Mouse (Mus musculus): ENCODE measurements at regions not wholly inside any gene's neighbourhood (a gene's known extent, or its start where the extent isn't known, plus 50 kb on each side); places are given as distances from the start of the nearest gene placed in this dataset.

DNA sequence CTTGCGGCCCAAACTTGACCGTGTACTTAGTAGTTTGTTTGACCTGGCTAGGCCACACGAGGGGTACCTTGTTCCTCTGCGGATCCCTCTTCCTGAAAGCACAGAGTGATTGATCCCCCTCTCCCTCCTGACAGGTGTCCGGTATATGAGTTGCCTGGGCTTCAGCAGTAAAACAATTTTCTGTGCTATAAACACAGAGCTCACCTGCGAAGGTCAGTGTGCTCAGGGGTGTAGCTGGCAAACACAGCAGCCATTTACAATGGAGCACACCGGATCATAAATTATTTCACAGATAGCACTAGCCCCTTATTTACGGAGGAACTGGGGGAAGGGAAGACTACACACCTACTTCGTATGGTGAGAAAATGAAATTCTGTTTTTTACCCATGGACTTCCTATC lies 92.5 kb upstream of the Klf4 start:
- H3K36me3 ChIP-seq, result no peaks in the 10 kb centered on the region
- no peak for ATAC-seq (ENCODE audit: low FRiP score)
- no peak overlapping the region for H3K4me2 ChIP-seq
- H3K9ac ChIP-seq, result no peak overlapping the region
- H3K27me3 ChIP-seq, result no peaks in the 10 kb centered on the region
- no peak overlapping the region for H3K4me3 ChIP-seq
- H3K9me3 ChIP-seq, result no peaks in the 10 kb centered on the region
- H3K4me1 ChIP-seq (replicated peaks), result no peaks in the 10 kb centered on the region
- H3K27ac ChIP-seq, result no peak overlapping the region
- WGBS, result 93% methylated on average over 9 of the region's 9 CpGs

DNA sequence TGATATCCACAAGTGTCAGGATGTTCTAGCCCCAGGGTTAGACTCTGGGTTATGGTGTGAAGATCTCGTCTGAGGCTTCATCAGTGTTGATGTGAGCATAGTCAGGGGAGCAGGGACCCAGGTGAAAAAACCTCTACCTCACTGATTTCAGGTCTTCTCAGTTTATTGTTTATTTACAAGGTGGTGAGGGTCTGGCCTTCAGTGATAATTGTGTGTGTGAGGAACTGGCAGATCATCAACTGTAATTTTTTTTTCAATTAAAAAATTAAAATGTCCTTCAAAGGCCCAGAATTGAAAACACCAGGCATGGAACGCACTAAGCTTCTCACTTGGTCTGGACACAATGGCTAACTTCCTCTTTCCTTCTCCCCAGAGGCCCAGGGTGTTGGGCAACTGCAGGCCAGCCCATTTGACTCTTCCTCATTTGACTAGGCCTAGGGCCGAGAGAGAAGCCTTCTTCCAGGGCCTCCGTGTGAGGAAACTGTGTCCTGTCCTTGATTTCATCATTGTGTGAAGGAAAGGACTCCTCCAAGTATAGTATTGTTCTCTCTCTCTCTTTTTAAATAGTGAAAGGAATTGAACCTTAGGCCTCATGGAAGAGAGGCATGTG lies 91.0 kb upstream of the Klf4 start:
- no peak overlapping the region for H3K9ac ChIP-seq
- H3K4me3 ChIP-seq, result no peak overlapping the region
- H3K4me2 ChIP-seq, result no peak overlapping the region
- H3K4me1 ChIP-seq (replicated peaks), result no peaks in the 10 kb centered on the region
- H3K27me3 ChIP-seq, result no peaks in the 10 kb centered on the region
- H3K9me3 ChIP-seq, result no peaks in the 10 kb centered on the region
- H3K27ac ChIP-seq, result no peak overlapping the region
- 88% methylated on average over 4 of the region's 4 CpGs for WGBS
- ATAC-seq (ENCODE audit: low FRiP score), result no peak
- no peaks in the 10 kb centered on the region for H3K36me3 ChIP-seq

DNA sequence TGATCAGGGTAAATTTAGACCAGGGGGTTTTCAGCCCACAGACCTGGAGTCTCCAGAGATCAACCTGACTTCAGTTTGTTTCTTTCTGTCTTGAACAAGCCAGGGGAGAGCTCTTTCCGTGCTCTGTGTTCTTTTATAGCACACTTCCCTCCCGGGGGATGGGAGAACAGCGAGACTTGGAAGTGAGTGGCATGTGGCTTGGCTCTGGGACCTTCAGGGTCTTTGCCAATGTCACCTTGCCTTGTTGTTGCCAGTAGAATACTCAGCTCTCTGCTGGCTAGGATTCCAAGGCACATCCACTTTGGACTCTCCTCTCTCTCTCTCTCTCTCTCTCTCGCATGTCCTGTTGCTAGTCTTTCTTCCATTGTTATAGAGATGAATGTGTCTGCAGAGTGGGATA lies 90.4 kb upstream of the Klf4 start:
- no peak for ATAC-seq (ENCODE audit: low FRiP score)
- no peaks in the 10 kb centered on the region for H3K4me1 ChIP-seq (replicated peaks)
- no peaks in the 10 kb centered on the region for H3K27me3 ChIP-seq
- no peaks in the 10 kb centered on the region for H3K9me3 ChIP-seq
- H3K4me2 ChIP-seq, result no peak overlapping the region
- H3K36me3 ChIP-seq, result no peaks in the 10 kb centered on the region
- WGBS, result 77% methylated on average over 4 of the region's 4 CpGs
- no peak overlapping the region for H3K27ac ChIP-seq
- H3K4me3 ChIP-seq, result no peak overlapping the region
- no peak overlapping the region for H3K9ac ChIP-seq

DNA sequence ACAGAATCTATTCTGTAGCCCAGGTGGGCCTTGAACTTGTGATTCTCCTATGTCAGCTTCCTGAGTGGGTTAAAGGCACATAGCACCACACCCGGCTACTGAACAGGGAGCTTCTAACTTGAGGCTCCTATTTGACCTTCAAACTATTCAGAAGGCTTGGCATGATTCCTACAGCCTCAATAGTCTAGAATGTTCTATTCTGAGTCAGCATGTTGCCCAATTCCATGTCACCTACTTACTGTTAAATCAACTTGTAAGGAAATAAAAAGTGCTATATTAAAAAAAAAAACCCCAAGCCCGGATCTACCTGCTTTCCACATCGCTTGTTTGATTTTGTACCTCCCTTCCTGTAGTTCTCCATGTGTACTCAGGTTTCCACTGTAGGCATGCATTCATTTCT lies 87.6 kb upstream of the Klf4 start:
- Histone ChIP-seq H3K9me3 (no peaks in the 10 kb centered on the region), H3K4me3 (no peak overlapping the region), H3K4me1 (replicated peaks) (no peaks in the 10 kb centered on the region), H3K9ac (no peak overlapping the region), H3K4me2 (no peak overlapping the region), H3K27me3 (no peaks in the 10 kb centered on the region), H3K27ac (no peak overlapping the region), H3K36me3 (no peaks in the 10 kb centered on the region)
- WGBS, result 91% methylated on average over 3 of the region's 3 CpGs
- no peak for ATAC-seq (ENCODE audit: low FRiP score)

DNA sequence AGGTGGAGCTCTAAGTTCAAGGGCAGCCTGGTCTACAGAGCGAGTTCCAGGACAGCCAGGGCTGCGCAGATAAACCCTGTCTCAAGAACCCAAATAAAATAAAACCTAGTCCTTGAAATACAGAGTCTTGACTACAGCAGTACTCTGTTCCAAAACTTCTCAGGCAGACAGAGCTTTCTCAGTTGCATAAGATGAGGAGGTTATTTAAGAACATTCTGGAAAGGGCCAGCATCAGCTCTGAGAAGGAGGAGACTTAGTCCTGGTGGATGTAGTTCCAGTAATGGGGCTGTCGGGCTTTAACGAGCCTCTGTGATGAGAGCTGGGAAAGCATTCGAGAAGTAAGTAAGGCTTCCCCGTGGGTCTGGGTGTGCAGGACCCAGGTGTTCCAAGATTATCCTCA lies 83.5 kb upstream of the Klf4 start:
- no peak overlapping the region for H3K4me2 ChIP-seq
- no peak overlapping the region for H3K4me3 ChIP-seq
- H3K36me3 ChIP-seq, result no peaks in the 10 kb centered on the region
- no peak overlapping the region for H3K27ac ChIP-seq
- H3K27me3 ChIP-seq, result no peaks in the 10 kb centered on the region
- ATAC-seq (ENCODE audit: low FRiP score), result no peak
- H3K4me1 ChIP-seq (replicated peaks), result no peaks in the 10 kb centered on the region
- 84% methylated on average over 6 of the region's 6 CpGs for WGBS
- no peak overlapping the region for H3K9ac ChIP-seq
- no peaks in the 10 kb centered on the region for H3K9me3 ChIP-seq

DNA sequence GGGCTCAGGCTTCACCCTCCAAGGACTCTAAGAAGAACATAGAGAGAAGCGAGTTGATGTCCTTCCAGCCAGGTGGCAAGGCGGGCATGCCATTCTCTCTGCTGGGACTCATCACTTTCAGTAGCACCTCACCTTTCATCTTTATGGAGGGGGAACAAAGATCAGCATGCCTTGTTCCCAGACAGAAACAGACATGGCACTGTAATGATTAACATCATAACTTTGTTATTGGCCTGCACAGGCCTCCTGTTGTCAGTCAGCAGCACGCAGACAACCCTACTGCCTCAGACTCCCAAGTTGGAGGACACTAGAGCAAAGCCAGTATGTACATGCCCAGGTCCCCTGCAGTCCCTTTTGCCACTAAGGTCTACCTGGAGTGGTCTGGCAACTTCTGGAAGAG lies 81.3 kb upstream of the Klf4 start:
- 93% methylated on average over 3 of the region's 3 CpGs for WGBS
- Histone ChIP-seq H3K9ac (no peak overlapping the region), H3K4me1 (replicated peaks) (no peaks in the 10 kb centered on the region), H3K36me3 (no peaks in the 10 kb centered on the region), H3K27ac (no peak overlapping the region), H3K27me3 (no peaks in the 10 kb centered on the region), H3K4me2 (no peak overlapping the region), H3K9me3 (no peaks in the 10 kb centered on the region), H3K4me3 (no peak overlapping the region)
- no peak for ATAC-seq (ENCODE audit: low FRiP score)

DNA sequence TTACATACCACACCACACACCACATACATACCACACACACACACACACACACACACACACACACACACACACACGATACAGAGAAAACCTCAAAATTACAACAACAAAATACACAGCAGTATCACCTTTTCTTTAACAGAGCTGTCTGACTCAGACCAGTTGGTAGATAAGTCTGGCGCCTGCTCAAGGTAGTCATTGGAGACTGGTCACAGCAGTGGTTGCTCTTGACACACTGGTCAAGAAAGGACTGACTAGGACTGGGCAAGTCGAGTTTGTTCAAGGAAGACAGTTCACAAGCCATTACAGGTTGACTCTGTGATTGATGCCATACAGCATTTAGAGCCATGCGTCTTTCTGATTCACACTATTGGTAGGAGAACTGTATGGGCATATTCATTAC lies 78.7 kb upstream of the Klf4 start:
- Histone ChIP-seq H3K9me3 (no peaks in the 10 kb centered on the region), H3K36me3 (no peaks in the 10 kb centered on the region), H3K4me1 (replicated peaks) (no peaks in the 10 kb centered on the region), H3K27me3 (no peaks in the 10 kb centered on the region), H3K4me2 (no peak overlapping the region), H3K4me3 (no peak overlapping the region), H3K27ac (no peak overlapping the region), H3K9ac (no peak overlapping the region)
- 89% methylated on average over 4 of the region's 4 CpGs for WGBS
- no peak for ATAC-seq (ENCODE audit: low FRiP score)

DNA sequence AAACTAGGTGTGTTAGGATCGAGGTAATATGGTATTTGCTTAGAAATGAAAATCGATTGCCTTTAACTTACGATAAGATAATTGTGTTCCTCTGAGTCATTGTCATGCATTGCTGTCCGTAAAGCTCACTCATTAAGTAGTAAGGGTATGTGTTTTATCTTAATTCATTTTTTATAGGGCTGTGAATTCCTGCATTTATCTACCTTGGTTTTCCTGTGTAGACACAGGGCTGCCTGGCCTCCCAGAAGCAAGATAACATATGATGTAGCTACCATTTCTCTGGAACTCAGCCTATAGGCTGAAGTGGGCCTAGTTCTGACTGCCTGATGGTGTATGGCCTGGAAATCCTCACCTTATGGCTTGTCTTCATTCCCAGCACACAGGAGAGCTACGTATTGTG lies 76.9 kb upstream of the Klf4 start:
- Histone ChIP-seq H3K4me2 (no peak overlapping the region), H3K9me3 (no peaks in the 10 kb centered on the region), H3K27me3 (no peaks in the 10 kb centered on the region), H3K4me3 (no peak overlapping the region), H3K27ac (no peak overlapping the region), H3K36me3 (no peaks in the 10 kb centered on the region), H3K4me1 (replicated peaks) (no peaks in the 10 kb centered on the region), H3K9ac (no peak overlapping the region)
- WGBS, result 93% methylated on average over 5 of the region's 5 CpGs
- no peak for ATAC-seq (ENCODE audit: low FRiP score)

DNA sequence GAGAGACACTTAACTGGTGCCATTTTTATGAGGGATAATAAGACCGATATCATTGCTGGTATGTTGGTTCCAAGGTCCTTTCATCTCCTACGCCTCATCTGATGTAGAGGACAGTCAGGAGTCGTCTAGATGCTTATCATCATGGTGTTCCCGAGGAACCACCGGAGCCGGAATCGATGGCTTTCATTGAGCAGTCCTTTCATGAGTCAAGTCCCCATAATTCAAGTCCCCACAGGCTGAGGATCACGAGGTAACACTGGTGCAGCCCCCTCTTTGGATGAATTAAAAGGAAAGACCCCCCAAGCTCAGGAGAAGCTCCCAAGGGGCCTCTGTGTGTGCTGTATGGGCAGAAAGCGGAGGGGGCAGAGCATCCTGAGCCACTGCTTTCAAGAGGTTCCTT lies 73.3 kb upstream of the Klf4 start:
- H3K27me3 ChIP-seq, result no peaks in the 10 kb centered on the region
- H3K36me3 ChIP-seq, result no peaks in the 10 kb centered on the region
- 91% methylated on average over 9 of the region's 9 CpGs for WGBS
- H3K9ac ChIP-seq, result no peak overlapping the region
- H3K4me3 ChIP-seq, result no peak overlapping the region
- no peak overlapping the region for H3K4me2 ChIP-seq
- no peaks in the 10 kb centered on the region for H3K9me3 ChIP-seq
- no peak overlapping the region for H3K27ac ChIP-seq
- 0 out of 2 replicates have a peak, but pooled peaks cover 3% of the 10 kb centered on the region for H3K4me1 ChIP-seq (replicated peaks)
- ATAC-seq (ENCODE audit: low FRiP score), result no peak

DNA sequence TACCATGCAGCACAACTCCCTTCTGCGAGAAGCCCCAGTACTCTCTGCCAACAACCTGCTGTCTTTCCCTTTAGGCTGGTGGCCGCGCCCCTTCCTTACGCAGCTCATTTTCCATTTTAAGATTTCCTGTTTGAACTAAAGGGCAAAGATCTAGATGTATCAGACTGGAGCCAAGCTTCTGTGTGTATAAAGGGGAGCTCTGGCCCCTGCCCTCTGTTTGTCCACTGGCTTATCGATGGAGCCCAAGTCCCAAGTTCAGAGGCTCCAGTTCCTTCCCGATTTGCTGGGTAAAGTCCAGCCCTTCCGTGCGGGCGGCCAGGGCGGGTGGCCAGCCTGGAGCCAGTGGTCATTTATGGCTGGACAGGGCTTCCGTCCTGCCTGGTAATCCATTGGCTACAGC lies 72.6 kb upstream of the Klf4 start:
- WGBS, result 91% methylated on average over 11 of the region's 11 CpGs
- H3K4me1 ChIP-seq (replicated peaks), result 0 out of 2 replicates have a peak, but pooled peaks cover 3% of the 10 kb centered on the region
- no peak overlapping the region for H3K4me2 ChIP-seq
- no peaks in the 10 kb centered on the region for H3K27me3 ChIP-seq
- no peaks in the 10 kb centered on the region for H3K9me3 ChIP-seq
- no peak for ATAC-seq (ENCODE audit: low FRiP score)
- H3K36me3 ChIP-seq, result no peaks in the 10 kb centered on the region
- no peak overlapping the region for H3K9ac ChIP-seq
- no peak overlapping the region for H3K27ac ChIP-seq
- no peak overlapping the region for H3K4me3 ChIP-seq

DNA sequence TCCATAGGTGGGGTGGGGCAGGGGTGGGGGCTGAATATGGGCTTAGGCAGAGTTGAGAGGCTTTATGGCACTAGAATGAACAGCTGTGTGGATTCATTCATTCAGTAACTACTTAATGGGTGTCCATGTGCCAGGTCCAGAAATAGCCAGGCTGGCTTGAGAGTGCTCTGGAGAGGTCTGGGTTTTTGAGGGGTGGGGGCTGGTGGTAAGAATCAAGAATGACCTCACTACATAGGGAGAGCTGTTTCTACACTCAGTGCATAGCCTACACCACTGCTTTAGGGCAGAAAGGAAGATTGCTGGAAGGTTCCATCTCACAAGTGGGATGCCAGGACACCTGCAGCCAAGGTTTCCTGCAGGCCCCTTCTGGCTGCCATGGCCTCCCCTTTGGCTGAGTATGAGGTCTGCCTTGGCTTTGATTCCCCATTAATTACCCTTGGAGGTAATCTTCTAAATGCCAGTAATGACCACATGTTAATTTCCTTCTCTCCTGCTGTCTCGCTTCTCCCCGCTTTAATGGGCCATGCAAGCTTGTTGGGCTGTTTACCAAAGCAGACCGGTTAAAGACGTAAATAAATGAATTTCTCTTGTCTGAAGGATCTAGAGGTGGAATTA lies 71.7 kb upstream of the Klf4 start:
- ATAC-seq (ENCODE audit: low FRiP score), result peak; percentile 54; the same call in 1 of the 2 replicates
- Histone ChIP-seq H3K27ac (no peak overlapping the region), H3K9me3 (no peaks in the 10 kb centered on the region), H3K27me3 (no peaks in the 10 kb centered on the region), H3K36me3 (no peaks in the 10 kb centered on the region), H3K4me2 (no peak overlapping the region), H3K9ac (no peak overlapping the region), H3K4me1 (replicated peaks) (0 out of 2 replicates have a peak, but pooled peaks cover 3% of the 10 kb centered on the region), H3K4me3 (no peak overlapping the region)
- WGBS, result 80% methylated on average over 4 of the region's 4 CpGs

DNA sequence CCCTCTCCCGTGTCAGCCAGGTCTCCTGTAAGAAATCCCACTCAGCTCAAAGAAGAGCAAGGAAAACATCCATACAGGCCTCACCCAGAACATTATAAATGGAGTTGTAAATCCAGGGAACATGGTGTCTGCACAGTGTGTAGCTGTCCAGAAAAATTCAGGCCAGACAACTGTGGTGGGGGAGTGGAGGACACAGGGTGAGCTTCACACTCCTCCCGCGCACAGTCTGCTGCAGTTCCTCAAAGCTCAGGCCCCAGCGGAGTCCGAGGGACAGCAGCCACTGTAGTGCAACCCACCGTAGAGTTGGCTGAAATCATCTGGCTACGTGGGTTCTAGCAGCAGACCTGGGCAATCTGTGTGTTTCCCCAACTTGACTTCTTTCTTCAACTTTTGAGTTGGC lies 62.9 kb upstream of the Klf4 start:
- Histone ChIP-seq H3K4me1 (replicated peaks) (peaks cover 9% of the 10 kb centered on the region), H3K9me3 (no peaks in the 10 kb centered on the region), H3K27me3 (no peaks in the 10 kb centered on the region), H3K36me3 (no peaks in the 10 kb centered on the region), H3K4me2 (no peak overlapping the region), H3K9ac (no peak overlapping the region), H3K27ac (no peak overlapping the region), H3K4me3 (no peak overlapping the region)
- no peak for ATAC-seq (ENCODE audit: low FRiP score)
- WGBS, result 89% methylated on average over 7 of the region's 7 CpGs

DNA sequence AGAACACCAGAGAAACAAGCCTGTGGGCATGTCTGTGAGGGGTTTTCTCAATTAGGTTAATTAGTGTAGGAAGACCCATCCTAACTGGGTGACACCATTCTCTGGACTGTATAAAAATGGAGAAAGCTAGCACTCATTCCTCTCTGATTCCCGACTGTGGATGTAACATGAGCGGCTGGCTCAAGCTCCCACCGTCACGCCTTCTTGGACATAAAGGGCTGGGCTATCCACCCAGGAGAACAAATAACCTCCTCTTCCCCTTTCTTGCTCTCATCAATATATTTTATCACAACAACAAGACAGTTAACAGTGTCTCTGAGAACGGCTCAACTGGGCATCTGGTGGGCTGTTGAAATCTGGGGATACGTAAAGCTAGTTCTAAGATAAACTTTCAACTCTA lies 62.4 kb upstream of the Klf4 start:
- WGBS, result 75% methylated on average over 6 of the region's 6 CpGs
- H3K27me3 ChIP-seq, result no peaks in the 10 kb centered on the region
- H3K9ac ChIP-seq, result no peak overlapping the region
- no peak overlapping the region for H3K4me3 ChIP-seq
- H3K36me3 ChIP-seq, result no peaks in the 10 kb centered on the region
- H3K4me1 ChIP-seq (replicated peaks), result peaks cover 9% of the 10 kb centered on the region
- H3K27ac ChIP-seq, result no peak overlapping the region
- no peak for ATAC-seq (ENCODE audit: low FRiP score)
- H3K4me2 ChIP-seq, result no peak overlapping the region
- H3K9me3 ChIP-seq, result no peaks in the 10 kb centered on the region

Measured in hindbrain, embryonic 13.5 days (tissue).